Mouse (Mus musculus) forebrain, embryonic 14.5 days (tissue): ENCODE data around the gene Casc3. TPM values are rescaled to one million over a fixed set of nuclear protein-coding genes. Genes with fewer than 3 reads are reported as not detected.

Source experiments
- ATAC-seq: fragments of 200-750 bp; cut with Nextera tagmentation; 2 replicates; pipeline ENCODE4 v1.8.0; 2017; ENCODE audit warnings: mild to moderate bottlenecking, moderate library complexity
- DNase-seq: peaks from one replicate; pipeline ENCODE4 v3.0.0-alpha.2; 2015; ENCODE audit warnings: low spot score
- H3K27ac ChIP-seq: fragments of 300-500 bp; sonication (generic); 2 replicates; pipeline ENCODE4 v1.5.1; 2014; ENCODE audit warnings: low read depth, mild to moderate bottlenecking, control low read depth, low read length, moderate library complexity
- H3K27me3 ChIP-seq: fragments of 300-500 bp; sonication (generic); replicated peaks from 2 replicates; pipeline ENCODE4 v1.6.1; 2014; ENCODE audit warnings: low read length, control low read depth, mixed read lengths; ENCODE audit not compliant: control insufficient read depth, insufficient read depth
- H3K36me3 ChIP-seq: fragments of 300-500 bp; sonication (generic); 2 replicates; pipeline ENCODE4 v1.6.1; 2014; ENCODE audit warnings: low read length, control low read depth; ENCODE audit not compliant: control insufficient read depth, insufficient read depth
- H3K4me1 ChIP-seq: fragments of 300-500 bp; sonication (generic); 2 replicates; pipeline ENCODE4 v1.6.1; 2014; ENCODE audit warnings: antibody characterized with exemption, low read length, control low read depth; ENCODE audit not compliant: control insufficient read depth, insufficient read depth
- H3K4me2 ChIP-seq: fragments of 300-500 bp; sonication (generic); 2 replicates; pipeline ENCODE4 v1.6.1; 2014; ENCODE audit warnings: mild to moderate bottlenecking, control low read depth, low read length
- H3K4me3 ChIP-seq: fragments of 300-500 bp; sonication (generic); 2 replicates; pipeline ENCODE4 v1.5.1; 2014; ENCODE audit warnings: low read depth, low read length, control low read depth
- H3K9ac ChIP-seq: fragments of 300-500 bp; sonication (generic); 2 replicates; pipeline ENCODE4 v1.6.1; 2014; ENCODE audit warnings: mild to moderate bottlenecking, low read length, control low read depth, moderate library complexity
- H3K9me3 ChIP-seq: fragments of 300-500 bp; sonication (generic); replicated peaks from 2 replicates; pipeline ENCODE4 v1.6.1; 2016; ENCODE audit warnings: low read length, control low read depth, mixed read lengths; ENCODE audit not compliant: control insufficient read depth
- WGBS: fragments of 180-500 bp; shearing (Covaris S2); extraction: QIAGEN DNeasy Blood & Tissue Kit; methylation state at CpG from one replicate; pipeline ENCODE4 v1.1.7; 2014; 5-methylcytosine and 5-hydroxymethylcytosine counted together
- polyA plus RNA-seq: library from polyadenylated mRNA; unstranded; fragments of >200 nt; fragmentation: Nextera tagmentation; extraction: Ambion mirVana; gene quantifications from 2 replicates; pipeline ENCODE4 v1.2.1, GENCODE M21; 2014

The Casc3 gene
- polyA plus RNA-seq, 1 experiment from 2014 or later = 41.0 TPM

DNA sequence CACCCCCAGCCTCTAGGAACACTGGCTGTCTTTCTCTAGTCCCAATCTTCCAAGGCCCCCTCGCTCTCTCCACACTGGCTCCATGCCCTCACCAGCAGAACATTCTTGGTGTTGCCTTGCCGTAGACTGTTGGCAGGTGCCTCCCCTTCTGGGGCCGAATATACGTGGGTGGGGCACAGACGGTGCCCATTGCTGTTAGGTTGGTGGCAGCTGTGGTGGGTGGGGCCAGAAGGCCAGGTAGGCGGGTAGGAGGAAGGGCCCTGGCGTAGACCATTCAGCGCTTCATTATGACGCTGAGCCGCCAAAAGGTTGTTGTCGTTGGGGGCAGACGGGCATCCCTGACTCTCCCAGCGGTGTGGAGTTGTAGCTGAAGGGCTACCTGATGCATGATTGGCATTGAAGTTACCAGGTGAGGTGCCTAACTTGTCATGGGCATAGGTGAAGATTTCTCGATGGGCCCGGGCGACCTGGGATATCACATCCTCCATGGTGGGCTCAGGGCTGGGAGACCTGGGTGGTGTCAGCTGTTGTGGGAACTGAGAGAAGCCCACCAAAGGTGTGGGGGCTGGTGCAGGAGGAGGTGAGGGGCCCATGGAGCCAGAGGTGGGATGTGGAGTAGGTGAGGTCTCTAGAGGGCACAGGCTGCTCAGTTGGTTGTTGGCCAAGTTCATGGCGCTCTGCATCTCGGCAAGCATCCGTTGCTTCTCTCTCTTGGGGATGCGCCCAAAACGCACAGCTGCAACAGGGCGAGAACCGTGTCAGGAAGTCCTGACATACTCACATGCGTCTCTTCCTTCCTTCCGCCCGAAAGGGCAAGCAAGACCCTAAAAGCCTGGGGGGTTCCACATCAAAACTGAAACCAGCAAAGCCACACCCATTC, 34.4 kb upstream of the Casc3 start:
- H3K9me3 ChIP-seq = no peaks in the 10 kb centered on the region
- peaks cover 54% of the 10 kb centered on the region for H3K4me1 ChIP-seq
- peaks cover 47% of the 10 kb centered on the region for H3K36me3 ChIP-seq
- no peak overlapping the region for H3K4me2 ChIP-seq
- H3K27ac ChIP-seq = no peak overlapping the region
- no peak overlapping the region for H3K4me3 ChIP-seq
- DNase-seq (no peak), ATAC-seq (no peak)
- no peak overlapping the region for H3K9ac ChIP-seq
- 90% methylated on average over 26 of the region's 26 CpGs for WGBS
- H3K27me3 ChIP-seq = no peaks in the 10 kb centered on the region

DNA sequence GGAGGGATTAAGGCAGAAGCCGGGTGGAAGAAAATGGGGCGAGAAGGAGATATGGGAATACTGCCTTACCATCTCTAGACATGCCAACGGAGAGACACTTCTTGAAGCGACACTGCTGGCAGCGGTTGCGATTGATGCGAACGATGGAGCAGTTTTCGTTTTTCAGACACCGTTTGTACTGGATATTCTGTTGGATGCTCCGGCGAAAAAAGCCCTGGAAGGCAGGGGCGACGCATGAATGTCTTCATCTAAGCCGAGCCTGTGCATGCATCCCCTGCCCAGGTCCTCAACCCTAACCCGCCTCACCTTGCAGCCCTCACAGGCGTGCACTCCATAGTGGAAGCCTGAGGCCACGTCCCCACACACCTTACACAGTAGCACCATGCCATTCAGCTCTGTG, 33.6 kb upstream of the Casc3 start:
- ATAC-seq (no peak), DNase-seq (no peak)
- peaks cover 40% of the 10 kb centered on the region for H3K36me3 ChIP-seq
- 92% methylated on average over 18 of the region's 18 CpGs for WGBS
- no peak overlapping the region for H3K9ac ChIP-seq
- no peaks in the 10 kb centered on the region for H3K27me3 ChIP-seq
- H3K4me2 ChIP-seq = no peak overlapping the region
- no peaks in the 10 kb centered on the region for H3K9me3 ChIP-seq
- H3K4me1 ChIP-seq = peaks cover 51% of the 10 kb centered on the region
- no peak overlapping the region for H3K4me3 ChIP-seq
- peak overlapping the region; percentile 14; the same call in 1 of the 2 replicates for H3K27ac ChIP-seq

DNA sequence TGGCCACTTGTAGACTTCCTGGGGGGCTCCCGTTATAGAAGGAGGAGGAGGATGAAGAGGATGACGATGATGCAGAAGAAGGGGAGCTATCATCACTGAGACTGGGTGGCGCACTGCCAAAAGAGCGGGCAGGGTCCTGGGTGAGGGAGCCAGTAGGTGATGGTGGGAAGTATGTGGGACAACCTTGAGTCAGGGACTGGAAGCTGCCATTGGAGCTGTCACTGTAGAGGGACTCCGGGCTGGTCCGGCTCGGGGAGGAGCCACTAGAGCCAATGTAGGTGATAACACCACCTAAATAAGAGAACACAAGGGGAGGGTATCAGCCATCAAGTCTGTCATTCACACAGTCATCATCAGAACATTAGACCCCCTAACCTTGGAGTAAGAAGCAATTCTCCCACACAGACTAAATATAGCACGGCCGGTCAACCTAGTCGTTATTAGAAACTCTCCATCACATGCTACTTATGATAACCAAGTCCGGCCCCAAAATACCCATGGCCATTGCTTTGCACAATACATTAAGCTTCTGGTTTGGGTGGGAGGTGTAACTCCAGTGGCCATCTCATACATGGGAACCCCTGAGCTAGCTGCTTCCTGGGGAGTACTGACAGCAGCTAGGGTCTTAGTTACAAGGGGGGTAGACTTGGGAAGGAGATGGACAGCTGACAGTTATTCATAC, 32.7 kb upstream of the Casc3 start:
- no peak overlapping the region for H3K4me3 ChIP-seq

DNA sequence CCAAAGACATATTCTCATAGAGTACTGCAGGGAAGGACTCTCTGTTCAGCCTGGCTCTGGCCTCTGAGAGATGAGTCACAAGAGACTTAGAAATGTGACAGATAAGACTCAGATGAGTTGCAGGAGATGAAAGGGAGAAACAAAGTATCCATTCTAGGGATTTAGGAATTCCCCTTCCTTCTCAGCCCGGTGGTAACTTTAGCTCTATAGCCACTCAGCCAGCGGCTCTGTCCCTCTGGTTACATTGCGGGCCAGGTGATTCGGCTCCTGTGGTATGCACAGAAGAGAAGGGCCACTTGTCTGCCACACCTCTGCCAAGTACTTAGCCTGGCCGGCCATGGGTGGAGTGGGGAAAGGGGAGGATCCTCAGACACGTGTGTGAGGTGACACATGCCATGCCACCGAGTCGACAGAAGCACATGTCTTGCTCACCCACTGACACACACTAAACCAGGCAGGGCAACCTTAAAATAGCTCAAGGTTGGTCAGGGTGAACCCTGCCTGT, 32.0 kb upstream of the Casc3 start:
- Histone ChIP-seq H3K9me3 (no peaks in the 10 kb centered on the region), H3K4me3 (no peak overlapping the region), H3K36me3 (peaks cover 35% of the 10 kb centered on the region), H3K4me2 (no peak overlapping the region), H3K27me3 (no peaks in the 10 kb centered on the region), H3K27ac (no peak overlapping the region), H3K9ac (no peak overlapping the region), H3K4me1 (peaks cover 44% of the 10 kb centered on the region)
- DNase-seq = no peak
- 87% methylated on average over 8 of the region's 8 CpGs for WGBS
- no peak for ATAC-seq

More for the DNA sequence above, 32.7 kb upstream of the Casc3 start:
- Histone ChIP-seq H3K4me2 (no peak overlapping the region), H3K4me1 (peaks cover 48% of the 10 kb centered on the region), H3K36me3 (peaks cover 35% of the 10 kb centered on the region), H3K9me3 (no peaks in the 10 kb centered on the region), H3K9ac (no peak overlapping the region), H3K27me3 (no peaks in the 10 kb centered on the region), H3K27ac (no peak overlapping the region)
- WGBS = 92% methylated on average over 11 of the region's 11 CpGs
- ATAC-seq (no peak), DNase-seq (no peak)

DNA sequence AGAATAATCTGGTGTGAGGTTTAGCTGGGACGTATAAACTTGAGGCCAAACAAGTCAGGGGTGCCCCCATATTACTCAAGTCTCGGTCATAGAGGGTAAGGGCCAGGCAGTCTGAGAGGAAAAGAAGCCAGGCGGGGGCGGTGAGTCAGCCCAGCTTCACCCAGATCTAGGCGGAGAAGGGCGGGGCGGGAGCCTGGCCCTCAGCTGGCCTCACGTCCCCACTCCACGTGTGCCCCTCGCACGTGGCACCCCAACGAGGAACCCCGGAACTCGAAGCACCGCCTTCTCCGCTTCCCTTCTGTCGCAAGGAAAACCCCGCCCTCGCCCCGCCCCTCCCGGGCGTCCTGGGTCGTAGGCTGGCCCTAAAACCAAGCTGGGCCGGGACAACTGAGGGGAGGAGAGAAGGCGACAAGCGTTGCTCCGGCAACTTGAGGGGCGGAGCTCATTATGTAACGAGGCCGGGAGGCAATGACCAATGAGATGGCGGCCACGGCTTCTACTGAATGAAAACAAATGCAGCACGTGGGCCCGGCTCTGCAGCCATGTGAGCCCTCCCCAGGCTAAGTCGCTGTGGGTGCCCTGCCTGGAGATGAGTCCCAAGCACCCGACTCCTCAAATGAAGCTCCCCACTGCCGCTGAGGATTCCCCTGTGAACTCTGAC, 30.9 kb upstream of the Casc3 start:
- peaks cover 28% of the 10 kb centered on the region for H3K36me3 ChIP-seq
- H3K4me3 ChIP-seq = peak overlapping the region; percentile 34
- H3K4me2 ChIP-seq = peak overlapping the region; percentile 83
- peak overlapping the region; percentile 45; the same call in 1 of the 2 replicates for H3K9ac ChIP-seq
- H3K4me1 ChIP-seq = peaks cover 35% of the 10 kb centered on the region
- under 1% methylated on average over 37 of the region's 37 CpGs for WGBS
- DNase-seq (peak; percentile 96), ATAC-seq (peak; percentile 79)
- H3K9me3 ChIP-seq = no peaks in the 10 kb centered on the region
- H3K27ac ChIP-seq = no peak overlapping the region
- no peaks in the 10 kb centered on the region for H3K27me3 ChIP-seq

DNA sequence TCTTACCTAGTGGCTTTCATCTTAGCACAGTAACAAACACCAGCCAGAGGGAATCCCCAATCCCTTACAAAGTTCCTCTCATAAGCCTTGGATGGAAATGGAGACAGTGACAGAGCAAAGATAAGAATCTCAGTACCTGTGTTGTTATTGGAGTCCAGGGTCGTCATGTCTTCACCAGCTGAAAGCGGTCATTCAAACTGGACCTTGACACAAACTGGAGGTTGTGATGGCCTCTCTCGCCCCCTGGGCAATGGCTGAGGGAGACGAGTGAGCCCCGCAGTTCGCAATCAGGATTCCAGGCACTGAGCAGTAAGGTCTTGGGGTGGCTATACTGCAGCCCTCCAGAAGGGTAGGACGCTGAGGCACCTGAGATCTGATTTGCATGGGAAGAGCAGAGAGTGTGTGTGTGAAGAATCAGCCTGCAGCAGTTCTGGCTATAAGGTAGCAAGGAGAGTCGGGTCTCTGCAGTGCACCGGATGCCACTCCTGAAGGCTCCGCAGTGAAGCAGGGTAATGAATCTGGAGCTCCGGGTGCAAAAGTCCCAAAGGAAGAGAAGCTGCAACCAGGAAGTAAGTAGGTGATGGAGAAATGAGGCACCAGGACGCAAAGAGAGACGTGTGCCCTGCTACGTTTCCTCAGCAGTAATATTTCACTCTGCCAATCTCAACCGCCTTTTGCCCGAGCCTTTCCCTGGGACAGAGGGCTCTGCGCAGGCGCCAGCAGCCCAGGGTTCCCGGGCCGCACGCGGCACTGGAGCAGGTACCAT, 29.9 kb upstream of the Casc3 start, which contains the start of gene Nr1d1:
TSS of gene Nr1d1 (minus strand) at position 752 of the 766 bp plus-strand sequence.
- Histone ChIP-seq H3K36me3 (peaks cover 18% of the 10 kb centered on the region), H3K9ac (peak within 1 kb of the TSS; percentile 63), H3K27ac (peak within 1 kb of the TSS; percentile 55; the same call in 1 of the 2 replicates), H3K27me3 (no peaks in the 10 kb centered on the region), H3K4me2 (peak within 1 kb of the TSS; percentile 83), H3K9me3 (no peaks in the 10 kb centered on the region), H3K4me1 (peaks cover 33% of the 10 kb centered on the region), H3K4me3 (peak within 1 kb of the TSS; percentile 34)
- WGBS = under 1% methylated on average over 22 of the region's 22 CpGs
- DNase-seq (no peak), ATAC-seq (peak; percentile 32)

DNA sequence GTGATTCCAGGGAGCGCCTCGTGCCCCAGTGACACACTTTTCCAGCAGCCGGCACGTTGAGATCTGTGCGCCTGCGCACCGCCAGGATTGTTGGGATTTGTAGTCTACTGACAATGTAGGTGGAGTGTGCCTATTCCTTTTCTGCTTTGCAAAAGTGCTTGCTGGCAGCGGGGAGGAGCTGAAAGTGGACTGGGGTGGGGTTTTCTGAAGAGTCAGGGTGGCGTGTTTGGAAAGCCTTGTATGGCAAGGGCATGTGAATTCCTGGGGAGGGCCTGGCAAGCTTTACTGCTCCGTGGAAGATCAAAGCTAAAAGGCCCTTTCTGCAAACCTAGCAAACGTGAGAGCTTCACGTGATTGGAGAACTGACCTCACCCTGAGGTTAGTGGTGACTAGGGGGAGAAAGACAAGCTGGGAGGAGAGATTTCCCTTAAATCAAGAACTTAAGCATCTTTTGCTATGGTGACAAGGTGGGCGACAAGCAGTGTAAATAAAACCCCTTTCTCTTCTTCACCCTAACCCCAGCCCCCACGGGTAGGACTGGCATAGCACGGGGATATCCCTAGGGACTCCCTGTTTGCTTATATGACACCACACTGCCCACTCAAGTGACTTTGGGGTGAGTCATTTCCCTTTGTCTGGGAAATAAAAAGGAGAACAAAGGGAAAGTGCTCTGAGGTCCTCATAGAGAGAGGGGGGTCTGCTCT, 29.2 kb upstream of the Casc3 start:
- DNase-seq (peak; percentile 98), ATAC-seq (peak; percentile 88)
- no peaks in the 10 kb centered on the region for H3K27me3 ChIP-seq
- peak overlapping the region; percentile 63 for H3K9ac ChIP-seq
- H3K4me3 ChIP-seq = peak overlapping the region; percentile 34
- peaks cover 33% of the 10 kb centered on the region for H3K4me1 ChIP-seq
- peak overlapping the region; percentile 55; the same call in 1 of the 2 replicates for H3K27ac ChIP-seq
- peaks cover 10% of the 10 kb centered on the region for H3K36me3 ChIP-seq
- H3K4me2 ChIP-seq = peak overlapping the region; percentile 83
- WGBS = 9% methylated on average over 15 of the region's 15 CpGs
- H3K9me3 ChIP-seq = no peaks in the 10 kb centered on the region
